Mouse (Mus musculus) small intestine, adult 2 months (tissue): Measurements from ENCODE around the gene Msx3.

Source experiments
- CTCF ChIP-seq: fragments of 200-500 bp; IDR thresholded peaks from 2 replicates; pipeline ENCODE4 v1.5.1; 2012; ENCODE audit warnings: low read depth, mild to moderate bottlenecking, control low read depth, inconsistent platforms, low read length, moderate library complexity, mixed read lengths; ENCODE audit not compliant: insufficient replicate concordance, insufficient read length; ENCODE audit errors: extremely low read depth
- POLR2A ChIP-seq: fragments of 200-500 bp; IDR thresholded peaks from 2 replicates; pipeline ENCODE4 v1.6.1; 2012; ENCODE audit warnings: low read depth, mild to moderate bottlenecking, control low read depth, inconsistent platforms, low read length, moderate library complexity

DNA sequence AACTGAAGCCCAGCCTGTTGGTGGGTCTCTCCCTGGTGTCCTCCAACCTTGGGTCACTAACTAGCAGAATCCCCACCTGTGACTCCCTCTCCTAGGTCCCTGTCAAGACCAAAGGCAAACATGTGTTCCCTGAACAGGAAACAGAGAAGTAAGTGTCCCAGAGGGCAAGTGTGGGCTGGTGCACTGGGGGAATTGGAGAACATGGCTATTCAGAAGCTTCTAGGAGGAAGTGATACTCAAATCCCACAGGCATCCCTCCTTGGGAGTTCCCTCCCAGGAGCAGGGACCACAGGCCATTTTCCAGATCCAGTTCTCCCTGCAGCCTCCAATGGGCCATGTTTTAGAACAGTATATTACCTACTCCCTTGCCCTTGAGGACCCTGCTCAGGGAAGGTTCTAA, 47.2 kb upstream of the Msx3 start:
- no peak for TF ChIP-seq CTCF
- TF ChIP-seq POLR2A, result no peak
